Comparison of ENCODE assay signal across 25 mouse cellular contexts in genomic region chr11:57416011-57416410, GRCm38 (mm10).
"Had no signal": no experiment of that assay in that cellular context is flagged by ENCODE, and none has a peak within 500 bp of the region (broad histone marks: within the 10 kb centered on the region; RNA-seq: fewer than 3 reads in every experiment).

No protein-coding gene starts in this region.

- H3K27me3 ChIP-seq: heart, embryonic 13.5 days; heart, embryonic 15.5 days; hindbrain, embryonic 12.5 days; intestine, embryonic 15.5 days; limb, embryonic 12.5 days had no signal

- H3K4me3 ChIP-seq: gastrocnemius, adult 2 months; heart, adult 2 months; heart, embryonic 13.5 days; heart, embryonic 15.5 days; hindbrain, embryonic 10.5 days; hindbrain, embryonic 12.5 days; intestine, embryonic 15.5 days; left cerebral cortex, adult 2 months; limb, embryonic 10.5 days; limb, embryonic 12.5 days had no signal

- H3K4me2 ChIP-seq: heart, embryonic 11.5 days; heart, embryonic 13.5 days; heart, embryonic 15.5 days; hindbrain, embryonic 12.5 days; hindbrain, embryonic 14.5 days; intestine, embryonic 15.5 days; limb, embryonic 12.5 days had no signal

- DNase-seq: gastrocnemius, adult 2 months; gastrocnemius, postnatal 10 days; gastrocnemius, postnatal 25 days; heart, adult 2 months; heart, postnatal 14 days; heart, postnatal 4 days; kidney, adult 18-20 months; kidney, adult 8-10 months; kidney, postnatal 10 days; kidney, postnatal 25 days; kidney, postnatal 4 days had no signal

- H3K36me3 ChIP-seq: heart, embryonic 13.5 days; heart, embryonic 15.5 days; hindbrain, embryonic 10.5 days; hindbrain, embryonic 12.5 days; intestine, embryonic 15.5 days; limb, embryonic 10.5 days; limb, embryonic 12.5 days had no signal

- H3K9ac ChIP-seq: heart, embryonic 13.5 days; heart, embryonic 15.5 days; hindbrain, embryonic 12.5 days; hindbrain, embryonic 14.5 days; intestine, embryonic 15.5 days; limb, embryonic 12.5 days had no signal

- H3K9me3 ChIP-seq: heart, embryonic 13.5 days; heart, embryonic 15.5 days; hindbrain, embryonic 10.5 days; intestine, embryonic 15.5 days; limb, embryonic 10.5 days had no signal

- H3K27ac ChIP-seq: gastrocnemius, adult 2 months; heart, adult 2 months; heart, embryonic 13.5 days; heart, embryonic 15.5 days; hindbrain, embryonic 12.5 days; hindbrain, embryonic 14.5 days; intestine, embryonic 15.5 days; left cerebral cortex, adult 2 months; limb, embryonic 10.5 days; limb, embryonic 12.5 days had no signal

- ATAC-seq: forebrain, embryonic 16.5 days; hindbrain, embryonic 16.5 days; inflammation-experienced regulatory T-cells, adult 6 months; intestine, embryonic 15.5 days; intestine, postnatal 0 days had no signal

- H3K4me1 ChIP-seq: heart, embryonic 15.5 days; intestine, embryonic 15.5 days had no signal
